Mouse (Mus musculus) olfactory bulb, adult 2 months (tissue): ENCODE data around the gene Zbtb21.

Experiments used
- CTCF ChIP-seq: fragments of 200-500 bp; IDR thresholded peaks from 2 replicates; pipeline ENCODE4 v1.5.1; 2012; ENCODE audit warnings: low read depth, mild to moderate bottlenecking, low read length, moderate library complexity; ENCODE audit not compliant: insufficient read depth
- POLR2A ChIP-seq: fragments of 200-500 bp; IDR thresholded peaks from 2 replicates; pipeline ENCODE4 v1.6.1; 2012; ENCODE audit warnings: mild to moderate bottlenecking, low read depth, low read length, moderate library complexity; ENCODE audit not compliant: insufficient read depth

DNA sequence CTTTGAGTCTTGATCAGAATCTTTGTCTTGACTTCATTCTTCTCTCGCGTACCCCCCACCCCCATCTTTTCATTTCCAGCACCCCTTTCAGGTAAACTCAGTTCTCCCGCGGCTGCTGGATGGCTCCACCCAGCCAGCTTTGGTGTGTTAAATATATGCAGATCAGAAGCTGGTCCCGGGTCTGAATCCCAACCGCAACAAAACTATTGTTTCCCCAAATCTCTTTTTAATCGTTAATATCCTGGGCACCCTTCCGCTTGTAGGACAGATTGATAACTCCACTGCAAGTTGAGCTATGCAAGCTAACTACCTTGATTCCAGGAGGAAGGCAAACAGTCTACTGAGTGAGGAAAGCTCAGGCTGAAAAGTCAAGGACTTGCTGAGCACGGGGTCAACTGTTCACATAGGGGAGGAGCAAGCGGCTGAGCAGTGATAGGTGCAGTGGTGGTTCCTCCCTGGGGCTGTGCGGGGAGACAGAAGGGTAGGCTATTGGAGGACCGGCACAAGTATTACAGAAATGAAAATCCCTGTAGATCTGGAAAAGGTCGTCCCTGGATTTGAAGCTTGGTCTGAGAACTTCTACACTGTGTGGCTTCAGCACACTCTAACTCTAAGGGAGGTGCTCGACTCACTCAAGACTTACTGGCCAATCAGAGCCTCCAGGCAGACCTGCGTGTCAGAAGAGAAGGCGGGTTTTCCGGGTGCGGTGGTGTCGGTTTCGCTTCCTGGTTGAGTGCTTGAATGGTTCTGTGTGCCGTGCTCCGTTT, 34.4 kb upstream of the Zbtb21 start, which contains the start of gene B230307C23Rik:
- TF ChIP-seq CTCF (no peak), POLR2A (no peak)
